Mouse (Mus musculus): ENCODE results near the gene Mcm10. TPM values are rescaled to one million over a fixed set of nuclear protein-coding genes. Genes with fewer than 3 reads are reported as not detected.
A peak's percentile ranks its signal among the peaks of the same experiment; 100 is the strongest.

Gene Mcm10
- 1 to 10 TPM in 1 of 2 experiments, under 1 TPM in 1; 0.62 to 1.8 TPM for total RNA-seq (2021)
- long read RNA-seq, experiment 1 = 0 reads
- long read RNA-seq, experiment 2 = 0 reads

DNA sequence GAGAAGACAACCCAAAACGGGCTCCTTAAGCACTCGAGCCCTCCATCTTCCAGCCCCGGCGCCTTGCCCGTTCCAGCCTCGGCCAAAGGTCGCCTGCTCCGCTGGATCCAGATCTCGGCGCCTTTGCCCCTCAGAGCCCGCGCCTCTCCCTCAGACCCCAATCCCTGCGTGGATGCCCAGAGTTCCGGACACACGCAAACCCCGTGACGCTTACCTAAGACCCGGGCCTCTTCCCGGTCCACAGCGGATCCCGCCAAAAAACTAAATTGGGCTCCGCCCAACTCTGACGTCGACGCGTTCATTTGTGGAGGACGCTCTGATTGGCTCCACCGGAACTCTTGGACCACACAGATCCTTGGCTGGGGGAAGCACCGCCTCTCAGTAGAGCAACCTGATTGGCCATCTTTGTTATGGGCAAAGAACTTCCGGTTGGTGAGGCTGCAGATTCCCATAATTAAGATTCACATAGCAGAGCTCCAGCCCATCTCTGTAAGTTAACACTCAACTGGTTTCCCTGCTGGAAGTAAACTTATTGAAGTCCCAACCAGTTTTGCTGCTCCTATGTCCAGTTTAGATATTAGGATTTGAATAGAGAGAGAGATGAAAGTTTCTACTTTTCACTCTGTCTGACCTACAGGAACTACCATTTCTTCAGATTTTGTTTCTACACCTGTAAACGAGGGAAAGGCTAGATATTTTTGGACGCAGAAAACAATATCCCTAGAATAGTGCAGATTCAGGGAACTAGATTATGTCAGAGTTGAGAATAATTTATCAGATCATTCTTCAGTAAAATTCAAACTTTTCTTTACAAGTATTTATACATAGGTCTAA, at the start of gene Mcm10:
Gene Mcm10, minus strand, starts transcription at position 301 of the 834 bp plus-strand sequence.
- intact Hi-C loops (cut with DNase I; ENCODE audit: low total_unique reads) = no loop called here
- DNase-seq = peak; percentile 91

DNA sequence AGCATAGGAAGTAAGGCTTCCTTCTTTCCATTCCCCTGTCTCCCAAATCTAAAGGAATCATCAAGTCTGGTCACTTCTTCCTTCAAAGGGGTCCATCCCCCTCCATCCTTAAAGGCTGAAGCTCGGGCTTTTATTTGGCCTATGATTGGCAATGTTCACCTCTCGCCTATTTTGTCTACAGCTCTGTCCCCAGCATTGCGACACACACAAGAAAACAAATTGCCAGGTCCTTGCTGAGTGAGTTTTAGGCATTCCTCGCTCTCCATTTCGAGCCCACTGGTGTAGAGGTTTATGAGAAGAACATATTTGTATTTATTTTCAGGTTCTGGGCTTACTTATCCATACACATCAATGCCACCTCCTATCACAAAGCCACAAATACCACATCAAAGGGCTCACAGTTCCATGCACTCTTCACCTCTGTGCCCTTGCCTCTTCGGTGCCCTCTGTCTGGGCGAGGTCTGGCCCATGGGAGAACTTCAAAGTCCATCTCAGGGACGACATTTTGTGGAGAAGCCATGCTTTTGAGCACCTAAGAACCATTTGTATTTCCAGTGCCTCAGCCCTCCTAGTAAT, 48.6 kb upstream of the Mcm10 start:
- intact Hi-C loops (cut with DNase I; ENCODE audit: low total_unique reads) = no loop called here
- DNase-seq = no peak

DNA sequence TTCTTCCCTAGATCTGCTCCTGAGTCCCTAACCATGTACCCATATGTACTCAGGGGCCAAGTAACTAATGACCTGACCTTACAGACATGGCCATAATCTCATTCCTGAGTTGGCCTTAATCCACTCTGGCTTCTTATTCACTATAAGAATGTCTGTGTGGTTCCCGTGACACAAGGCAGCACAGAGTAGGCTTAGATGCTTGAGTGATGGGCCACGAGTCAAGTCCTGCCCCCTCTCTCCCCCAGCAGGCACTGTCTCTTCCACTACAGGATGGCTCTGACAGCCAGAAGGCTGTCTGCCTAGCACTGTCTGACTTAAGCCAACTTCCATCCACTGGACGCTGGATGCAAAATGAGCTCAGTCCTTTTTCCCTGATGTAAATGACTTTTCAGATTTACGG, 47.4 kb upstream of the Mcm10 start:
- no peak for DNase-seq
- intact Hi-C loops (cut with DNase I; ENCODE audit: low total_unique reads) = no loop called here

DNA sequence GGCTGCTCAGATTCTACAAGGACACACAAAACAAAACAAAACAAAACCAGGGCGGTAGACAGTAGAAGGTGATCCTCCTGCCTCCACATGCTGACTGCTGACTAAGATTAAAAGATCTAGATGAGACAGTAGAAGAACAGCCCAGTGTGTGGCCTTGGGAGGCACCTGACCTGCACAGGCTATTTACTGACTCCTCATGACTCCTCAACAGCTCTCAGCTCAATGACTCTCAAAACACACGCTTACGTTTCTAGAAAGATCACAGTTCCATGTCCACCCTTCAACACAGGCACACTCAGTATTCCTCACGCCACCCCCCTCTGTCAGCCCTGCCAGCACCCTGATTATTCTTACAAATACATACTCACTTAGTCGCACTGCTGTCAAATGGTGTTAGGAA, 45.8 kb upstream of the Mcm10 start:
- DNase-seq = no peak
- intact Hi-C loops (cut with DNase I; ENCODE audit: low total_unique reads) = no loop called here

DNA sequence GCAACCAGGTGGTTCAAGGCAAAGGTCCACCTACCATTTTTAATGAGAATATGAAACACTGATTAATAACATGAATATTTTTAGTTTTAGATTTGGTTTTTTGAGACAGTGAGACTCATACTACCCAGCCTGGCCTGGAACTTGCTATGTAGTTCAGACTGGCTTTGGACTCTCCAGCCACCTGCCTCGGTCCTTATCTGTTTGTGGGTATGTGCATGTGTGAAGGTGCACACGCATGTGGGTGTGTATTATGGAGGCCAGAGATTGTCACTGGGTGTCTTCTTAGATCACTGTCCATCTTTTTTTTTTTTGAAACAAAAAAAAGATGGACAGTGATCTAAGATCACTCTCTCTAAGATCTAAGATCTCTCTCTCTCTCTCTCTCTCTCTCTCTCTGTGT, 38.0 kb upstream of the Mcm10 start:
- no peak for DNase-seq
- intact Hi-C loops (cut with DNase I; ENCODE audit: low total_unique reads) = no loop called here

DNA sequence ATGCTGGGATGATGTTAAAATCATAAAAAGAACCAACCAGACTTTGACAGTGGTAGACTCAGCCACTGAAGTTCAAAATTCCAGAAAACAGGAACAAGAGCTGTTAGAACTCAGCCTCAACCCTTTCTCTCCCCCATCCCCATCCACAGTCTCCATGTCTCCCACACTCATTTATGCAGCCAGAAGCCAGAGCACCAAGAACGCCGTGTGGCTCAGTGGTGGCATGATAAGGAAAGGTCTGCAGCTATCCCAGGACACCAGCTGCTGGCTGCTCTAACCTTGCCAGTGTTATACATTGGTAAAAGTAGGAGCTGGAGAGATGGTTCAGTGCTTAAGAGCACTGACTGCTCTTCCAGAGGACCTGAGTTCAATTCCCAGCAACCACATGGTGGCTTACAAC, 34.4 kb upstream of the Mcm10 start:
- intact Hi-C loops (cut with DNase I; ENCODE audit: low total_unique reads) = no loop called here
- DNase-seq = no peak

DNA sequence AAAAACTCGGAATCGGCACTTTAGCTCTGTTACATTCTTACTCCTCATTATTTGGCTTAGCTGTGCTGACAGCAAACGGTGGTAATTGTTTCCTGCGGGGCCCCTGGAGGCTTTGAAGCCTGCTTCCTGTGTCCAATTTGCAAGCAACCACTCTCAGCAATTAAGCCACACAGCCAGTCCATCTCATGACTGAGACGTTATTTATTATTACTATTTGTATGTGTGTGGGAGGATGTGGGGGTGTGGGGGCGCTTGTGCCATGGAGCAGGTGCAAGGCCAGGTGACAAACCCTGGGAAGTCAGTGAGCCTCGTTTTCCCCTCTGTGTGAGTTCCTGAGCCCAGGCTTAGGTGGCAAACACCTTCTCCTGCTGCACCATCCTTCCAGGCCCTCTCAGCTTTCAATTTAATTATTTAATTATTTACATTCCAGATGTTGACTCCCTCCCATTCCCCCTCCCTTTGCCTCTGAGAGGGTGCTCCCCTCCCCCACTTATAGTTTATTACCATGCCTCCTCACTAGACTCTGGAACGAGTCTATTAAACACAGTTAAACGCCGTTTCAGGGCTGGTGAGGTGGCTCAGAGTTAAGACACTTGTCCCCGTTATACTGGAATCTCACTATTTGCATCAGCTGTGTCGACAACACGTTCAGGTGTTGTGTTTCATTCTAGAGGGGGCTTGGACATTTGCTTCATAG, 32.8 kb upstream of the Mcm10 start:
- intact Hi-C loops (cut with DNase I; ENCODE audit: low total_unique reads) = no loop called here
- DNase-seq = no peak

DNA sequence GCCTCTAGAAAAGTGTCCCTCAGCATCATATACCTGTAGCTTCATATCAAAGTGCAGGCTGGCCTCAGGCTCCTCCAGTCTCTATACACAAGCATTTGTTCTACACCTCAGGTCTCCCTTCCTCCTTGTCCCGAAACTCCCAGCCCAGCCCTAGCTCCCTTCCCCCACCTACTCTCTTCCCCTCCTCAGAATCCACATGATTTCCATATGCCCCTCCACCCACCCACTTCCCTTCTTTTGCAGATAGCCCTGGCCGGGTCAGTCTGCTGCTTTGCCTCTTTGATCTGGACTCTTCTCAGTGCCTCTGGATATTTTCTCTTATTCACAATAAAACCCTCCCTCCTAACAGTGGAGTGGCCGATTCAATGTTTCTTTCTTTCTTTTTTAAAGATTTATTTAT, 31.7 kb upstream of the Mcm10 start:
- intact Hi-C loops (cut with DNase I; ENCODE audit: low total_unique reads) = no loop called here
- DNase-seq = no peak

DNA sequence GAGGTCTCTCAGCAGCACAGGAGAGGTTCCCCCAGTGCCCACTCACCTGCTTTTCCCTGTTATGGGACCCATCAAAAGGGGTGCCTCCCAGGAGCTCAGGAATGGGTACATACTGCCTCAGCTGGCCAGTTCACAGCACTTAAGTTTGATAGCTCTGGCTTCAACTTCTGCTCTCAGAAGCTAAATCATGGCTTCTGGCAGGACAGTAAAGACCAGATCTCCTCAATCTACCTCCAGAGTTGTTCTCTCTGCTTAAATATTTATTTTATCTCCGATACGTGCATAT, 30.8 kb upstream of the Mcm10 start:
- DNase-seq = no peak
- intact Hi-C loops (cut with DNase I; ENCODE audit: low total_unique reads) = no loop called here

DNA sequence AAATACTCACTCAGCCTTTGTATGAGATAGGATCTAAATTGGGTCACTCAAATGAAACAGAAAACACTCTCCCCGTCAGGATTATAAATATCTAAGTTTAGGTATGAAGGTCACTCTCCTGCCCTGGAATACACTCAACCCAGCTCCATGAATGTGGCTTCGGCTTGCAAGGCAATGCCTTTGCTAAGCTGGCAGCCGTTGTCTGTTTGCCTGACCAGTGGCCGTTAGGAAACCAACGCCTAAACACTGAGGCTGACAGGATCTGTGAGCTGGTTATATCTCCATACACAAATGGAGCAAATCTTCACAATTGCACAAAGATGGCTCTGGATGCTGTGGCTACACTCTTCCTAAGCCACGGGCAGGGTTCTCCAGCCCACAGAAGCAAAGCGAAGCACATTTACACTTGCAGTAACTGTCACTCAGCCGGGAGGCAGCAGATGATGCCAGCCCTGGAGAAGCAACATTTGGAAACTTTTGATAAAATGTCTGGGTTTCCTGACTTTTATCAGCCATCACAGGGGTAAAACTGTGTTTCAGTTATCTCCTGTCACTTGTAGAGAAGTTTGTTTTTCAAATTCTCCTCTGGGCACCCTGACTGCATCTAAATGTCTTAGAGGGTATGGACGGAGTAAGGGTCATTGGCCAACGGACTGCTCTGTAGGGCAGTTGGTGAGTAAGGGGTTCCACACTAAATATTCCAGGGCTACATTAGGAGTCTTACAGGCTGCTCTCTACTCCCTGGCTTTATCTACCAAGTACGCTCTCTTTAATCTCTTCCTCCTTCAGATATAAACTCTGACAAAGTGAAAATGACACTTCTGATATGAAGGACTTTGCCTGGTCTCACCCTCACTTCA, 30.3 kb upstream of the Mcm10 start:
- intact Hi-C loops (cut with DNase I; ENCODE audit: low total_unique reads) = no loop called here
- no peak for DNase-seq

DNA sequence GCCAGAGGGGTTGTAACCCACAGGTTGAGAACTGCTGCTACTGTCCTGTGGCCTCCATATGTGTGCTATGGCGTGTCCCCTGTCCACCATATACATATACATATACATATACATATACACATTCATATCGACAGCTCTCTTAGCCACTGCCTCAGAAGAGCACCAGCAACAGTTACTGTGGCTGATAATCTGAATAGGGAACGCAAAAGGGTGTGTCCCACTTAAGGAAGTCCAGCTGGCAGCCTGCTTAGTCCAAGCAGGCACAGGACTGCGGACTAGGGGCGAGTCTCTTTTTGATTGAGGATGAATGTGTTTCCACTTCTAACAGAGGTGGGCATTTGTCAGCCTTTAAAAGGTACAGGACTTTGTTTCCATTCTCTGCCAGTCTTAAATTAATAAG, 29.3 kb upstream of the Mcm10 start:
- no peak for DNase-seq
- intact Hi-C loops (cut with DNase I; ENCODE audit: low total_unique reads) = no loop called here

DNA sequence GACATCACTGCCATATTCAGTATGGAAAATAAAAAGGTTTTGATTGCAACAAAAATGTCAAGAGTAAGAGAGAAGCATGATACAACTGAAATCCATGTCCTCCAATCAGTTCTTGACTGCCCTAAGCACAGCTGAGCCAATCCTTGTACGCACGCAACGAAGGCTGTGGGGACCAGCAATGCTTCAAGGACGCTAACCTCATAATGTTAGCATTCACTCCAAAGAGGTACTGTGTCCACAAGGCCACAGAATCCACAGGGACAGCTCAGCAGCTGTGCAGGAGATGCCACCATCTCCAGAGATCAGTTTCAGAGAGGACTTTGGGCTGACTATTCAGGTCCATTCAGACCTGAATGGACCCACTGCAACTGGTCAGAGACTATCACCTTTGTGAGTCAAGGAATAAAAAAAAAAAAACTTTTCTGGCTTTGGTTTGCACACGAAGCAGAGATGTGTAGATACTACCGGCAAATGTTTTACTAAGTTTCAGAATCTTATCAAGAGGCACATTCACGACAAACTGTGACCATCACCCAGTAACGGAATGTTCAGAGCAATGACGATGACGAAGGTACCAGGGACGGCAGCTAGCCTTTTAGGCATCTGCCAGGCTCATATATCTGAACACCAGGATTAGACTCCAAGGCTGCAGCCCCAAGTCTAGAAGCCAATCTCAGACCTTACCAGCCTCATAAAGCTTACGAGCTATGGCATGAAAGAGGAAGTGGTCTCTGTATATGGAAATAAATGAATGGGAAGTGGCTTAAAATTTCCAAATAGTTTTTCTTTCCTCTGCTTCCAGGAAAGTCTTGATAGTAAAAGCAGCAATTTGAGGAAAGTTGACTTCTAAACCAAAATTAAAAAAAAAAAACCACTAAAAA, 27.9 kb upstream of the Mcm10 start:
- intact Hi-C loops (cut with DNase I; ENCODE audit: low total_unique reads) = no loop called here
- DNase-seq = no peak

DNA sequence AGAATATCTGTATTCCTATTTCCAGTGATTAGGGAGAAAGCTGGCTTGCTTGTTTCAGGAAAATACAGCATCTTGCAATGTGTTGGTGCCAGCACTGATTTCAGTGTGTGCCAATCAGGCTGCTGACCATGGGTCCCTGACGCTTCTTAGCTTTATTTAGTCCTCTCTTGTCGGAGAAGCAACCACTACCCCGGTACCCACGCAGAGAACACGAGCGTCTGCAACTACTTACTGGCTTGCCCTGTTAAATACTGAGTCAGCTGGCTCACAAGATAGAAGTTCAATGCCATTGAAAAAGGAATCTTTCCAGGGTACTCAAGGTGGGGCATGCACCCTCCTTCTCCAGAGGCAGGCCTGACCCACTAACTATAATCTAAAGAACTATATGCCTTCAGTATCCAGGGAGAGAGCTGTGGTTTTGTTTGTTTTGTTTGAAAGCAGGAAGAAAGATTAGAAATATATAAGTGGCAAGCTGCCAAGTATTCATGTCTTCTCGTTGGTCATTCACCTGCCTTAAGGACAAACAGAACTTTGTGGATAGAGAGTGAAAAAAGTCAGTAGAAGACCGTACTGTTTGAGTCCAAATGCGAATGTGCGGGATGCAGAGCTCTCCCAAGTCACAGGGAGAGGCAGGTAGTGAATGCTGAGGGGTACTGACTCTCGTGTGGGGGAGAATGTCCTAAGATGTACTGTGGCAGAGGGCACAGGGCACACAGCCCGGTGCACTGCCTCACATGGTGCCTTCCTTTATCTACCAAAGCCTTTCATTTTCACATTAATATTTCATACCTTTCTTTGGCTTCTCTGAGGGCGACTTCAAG, 27.0 kb upstream of the Mcm10 start:
- intact Hi-C loops (cut with DNase I; ENCODE audit: low total_unique reads) = no loop called here
- DNase-seq = no peak

DNA sequence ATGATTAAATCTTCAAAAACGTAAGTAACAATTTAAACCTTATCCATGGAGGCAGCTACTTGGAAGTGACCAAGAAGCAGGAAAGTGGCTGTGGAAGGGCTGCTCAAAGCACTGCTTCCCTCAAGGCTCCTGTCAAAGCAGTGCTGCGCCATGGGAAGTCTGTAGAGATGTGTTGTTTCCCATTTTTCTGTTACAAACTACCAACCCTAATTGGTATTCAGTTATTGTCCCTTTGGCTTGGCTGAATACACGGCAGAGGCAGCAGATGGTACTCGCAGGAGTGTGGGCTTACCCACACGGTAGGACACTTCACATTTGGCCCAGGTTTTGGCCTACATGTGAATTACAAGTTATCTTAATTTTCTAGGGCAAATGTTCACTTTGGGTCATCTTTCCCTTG, 25.7 kb upstream of the Mcm10 start:
- DNase-seq = no peak
- intact Hi-C loops (cut with DNase I; ENCODE audit: low total_unique reads) = no loop called here

DNA sequence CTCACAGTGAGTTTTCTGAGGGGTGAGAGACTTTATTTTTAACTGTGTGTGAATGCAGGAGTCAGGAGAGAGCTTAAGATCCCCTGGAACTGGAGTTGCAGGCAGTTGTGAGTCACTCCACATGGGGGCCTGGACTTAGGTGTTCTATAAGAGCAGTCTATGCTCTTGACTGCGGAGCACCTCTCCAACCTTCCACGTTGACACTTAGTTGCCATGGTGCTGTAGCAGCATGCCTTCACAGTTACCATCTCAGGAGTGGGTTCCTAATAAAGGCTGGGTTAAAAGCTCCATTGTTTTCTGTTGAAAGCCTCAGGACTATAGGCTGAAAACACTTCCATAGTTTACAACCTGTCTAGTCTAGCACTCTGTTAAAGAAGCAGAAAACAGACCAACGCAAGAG, 24.8 kb upstream of the Mcm10 start:
- no peak for DNase-seq
- intact Hi-C loops (cut with DNase I; ENCODE audit: low total_unique reads) = no loop called here

DNA sequence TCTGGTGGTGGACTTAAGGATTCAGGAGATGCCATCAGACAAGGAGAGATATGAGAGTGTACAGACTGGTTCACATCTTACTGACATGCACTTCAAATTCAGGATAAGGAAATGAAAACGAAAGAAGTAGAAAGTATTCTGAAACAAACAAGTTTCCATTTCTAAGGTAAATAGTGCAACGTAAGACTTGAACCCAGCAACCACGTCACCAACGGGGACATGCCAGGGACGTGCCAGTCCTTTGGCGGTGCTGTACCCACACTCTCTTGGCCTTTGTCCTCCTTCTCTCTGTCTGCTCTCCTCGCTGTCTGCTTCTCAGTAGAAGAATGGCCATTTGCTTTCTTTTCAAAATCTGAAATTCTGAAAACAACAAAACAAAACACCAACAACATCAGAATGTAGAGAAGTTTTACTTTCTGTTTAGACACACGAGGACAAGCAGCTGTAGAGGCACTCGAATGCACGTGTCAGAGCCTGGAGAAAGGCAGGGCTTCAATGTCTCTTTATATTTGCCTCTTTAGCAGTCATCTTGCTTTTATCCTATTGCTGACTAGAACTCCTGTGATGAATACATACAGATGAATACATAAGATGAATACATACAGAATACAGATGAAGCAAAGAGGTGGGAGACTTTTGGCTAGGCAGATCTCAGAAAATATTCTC, 24.0 kb upstream of the Mcm10 start:
- intact Hi-C loops (cut with DNase I; ENCODE audit: low total_unique reads) = no loop called here
- DNase-seq = no peak

DNA sequence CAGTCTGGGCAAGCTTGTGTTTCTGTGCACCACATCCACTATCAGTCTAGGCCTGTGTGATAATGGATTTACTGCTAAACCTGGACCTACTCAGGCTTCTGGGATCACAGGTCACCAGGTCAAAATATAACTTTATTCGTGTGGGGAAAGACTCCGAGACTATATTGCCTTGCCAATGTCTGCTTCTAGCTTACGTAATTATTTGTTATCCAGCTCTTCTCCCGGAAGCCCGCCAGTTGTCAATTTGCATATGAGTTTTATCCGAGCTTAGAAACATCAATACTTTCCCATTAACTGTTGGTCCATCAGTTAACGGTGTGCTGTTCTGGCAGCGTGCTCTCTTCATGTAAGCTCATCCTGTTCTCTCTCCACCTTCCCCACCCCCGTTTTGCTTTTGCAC, 22.6 kb upstream of the Mcm10 start:
- intact Hi-C loops (cut with DNase I; ENCODE audit: low total_unique reads) = no loop called here
- no peak for DNase-seq

DNA sequence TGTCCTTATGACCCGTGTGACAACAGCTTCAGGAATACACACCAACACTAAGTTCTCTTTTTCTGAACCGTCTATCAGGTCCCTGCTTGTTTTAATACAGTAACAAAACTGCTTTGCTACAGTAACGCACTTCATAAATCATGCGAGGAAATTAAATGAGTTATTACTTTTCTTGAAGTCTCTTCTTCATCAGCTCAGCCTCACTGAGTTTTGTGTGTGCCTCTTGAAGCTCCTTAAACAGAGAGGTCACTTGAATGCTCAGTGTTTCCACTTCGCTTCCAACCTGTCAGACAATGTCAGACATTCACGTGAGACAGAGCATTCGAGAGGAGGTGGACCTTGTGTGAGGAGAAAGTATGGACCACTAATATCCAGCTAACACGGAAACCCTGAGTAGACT, 22.2 kb upstream of the Mcm10 start:
- DNase-seq = no peak
- intact Hi-C loops (cut with DNase I; ENCODE audit: low total_unique reads) = no loop called here

All from gastrocnemius, postnatal 14 days (tissue).